Comparison of ENCODE assay signal across 18 mouse cellular contexts in the genomic region with DNA sequence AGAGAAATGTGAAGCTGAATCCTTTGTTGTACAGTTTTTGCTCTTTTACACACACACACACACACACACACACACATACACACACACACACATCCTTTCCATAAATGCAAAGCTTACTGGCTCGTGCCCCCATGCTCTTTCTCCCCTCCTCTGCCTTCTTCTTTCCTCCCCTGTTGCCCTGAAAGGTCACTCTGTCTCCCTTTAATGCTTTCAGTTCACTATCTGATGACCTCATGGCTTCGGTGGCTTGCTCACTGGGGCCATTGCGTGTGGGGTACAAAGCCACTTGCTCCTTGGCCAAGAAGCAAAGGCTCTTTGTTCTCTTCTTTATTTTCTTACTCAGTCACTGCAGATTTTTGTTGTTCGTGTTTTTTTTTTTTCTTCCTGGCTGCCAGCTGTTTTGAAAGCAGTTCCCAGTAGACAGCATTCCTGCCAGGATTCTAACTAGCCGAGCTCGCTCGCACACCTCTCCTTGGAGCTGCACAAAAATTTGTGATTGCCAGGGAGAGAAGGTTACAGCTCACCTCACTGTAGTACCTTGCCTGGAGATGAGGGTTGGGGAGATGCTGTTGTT. TPM values are rescaled to one million over a fixed set of nuclear protein-coding genes. Genes with fewer than 3 reads are reported as not detected.
DNase-seq lines count a peak whose midpoint lies in the region; ATAC-seq and TF ChIP-seq lines count a peak whose summit lies in the region.
"Had no signal": no experiment of that assay in that cellular context is flagged by ENCODE, and none has a peak within 500 bp of the region (broad histone marks: within the 10 kb centered on the region; RNA-seq: fewer than 3 reads in every experiment).

No protein-coding gene starts in this region.

- peaks cover 31% of the 10 kb centered on the region for H3K36me3 ChIP-seq in forebrain, embryonic 10.5 days (replicated peaks)
- no peaks in the 10 kb centered on the region for H3K36me3 ChIP-seq in forebrain, embryonic 13.5 days (ENCODE audit: poor library complexity, severe bottlenecking)
- H3K36me3 ChIP-seq in embryonic facial prominence, embryonic 10.5 days (replicated peaks), result peaks cover 49% of the 10 kb centered on the region
- H3K36me3 ChIP-seq in limb, embryonic 11.5 days (ENCODE audit: control insufficient read depth, insufficient read depth, low read length), result no peaks in the 10 kb centered on the region; the same call in 1 of the 2 replicates
- H3K36me3 ChIP-seq in thymus, adult 2 months (ENCODE audit: control insufficient read depth, insufficient read depth, low read length), result peaks cover 9% of the 10 kb centered on the region

- H3K4me1 ChIP-seq in forebrain, embryonic 10.5 days, result peaks cover 30% of the 10 kb centered on the region
- H3K4me1 ChIP-seq in forebrain, embryonic 13.5 days, result peaks cover 10% of the 10 kb centered on the region
- peaks cover 23% of the 10 kb centered on the region for H3K4me1 ChIP-seq in embryonic facial prominence, embryonic 10.5 days
- peaks cover 2% of the 10 kb centered on the region; the same call in 1 of the 2 replicates for H3K4me1 ChIP-seq in limb, embryonic 11.5 days (ENCODE audit: control insufficient read depth, insufficient read depth, low read length)
- H3K4me1 ChIP-seq in thymus, adult 2 months (replicated peaks; ENCODE audit: control insufficient read depth, insufficient read depth, low read length), result no peaks in the 10 kb centered on the region

- no peak for ATAC-seq in forebrain, embryonic 13.5 days
- no peak for ATAC-seq in limb, embryonic 11.5 days (ENCODE audit: insufficient number of reproducible peaks, low FRiP score, low TSS enrichment, low read depth)
- ATAC-seq in erythroblast, adult 5-6 weeks (replicated peaks; ENCODE audit: low FRiP score, poor library complexity, severe bottlenecking), result no peak
- ATAC-seq: inflammation-experienced regulatory T-cells, adult 6 months had no signal

- peaks cover 3% of the 10 kb centered on the region; the same call in 1 of the 2 replicates for H3K9me3 ChIP-seq in forebrain, embryonic 10.5 days
- H3K9me3 ChIP-seq in forebrain, embryonic 13.5 days (replicated peaks), result no peaks in the 10 kb centered on the region
- H3K9me3 ChIP-seq in embryonic facial prominence, embryonic 10.5 days, result no peaks in the 10 kb centered on the region
- no peaks in the 10 kb centered on the region for H3K9me3 ChIP-seq in limb, embryonic 11.5 days (ENCODE audit: control insufficient read depth, low read length)

- H3K9ac ChIP-seq in forebrain, embryonic 13.5 days, result no peak overlapping the region
- H3K9ac ChIP-seq in limb, embryonic 11.5 days (ENCODE audit: low read length), result no peak overlapping the region

- WGBS in forebrain, embryonic 10.5 days, result 33% methylated on average over 7 of the region's 7 CpGs
- 13% methylated on average over 7 of the region's 7 CpGs for WGBS in forebrain, embryonic 13.5 days
- WGBS in embryonic facial prominence, embryonic 10.5 days, result 23% methylated on average over 7 of the region's 7 CpGs
- WGBS in limb, embryonic 11.5 days, result 44% methylated on average over 7 of the region's 7 CpGs
- 90% methylated on average over 7 of the region's 7 CpGs for WGBS in thymus, adult 2 months

- H3K4me2 ChIP-seq in forebrain, embryonic 13.5 days, result no peak overlapping the region
- no peak overlapping the region for H3K4me2 ChIP-seq in limb, embryonic 11.5 days (ENCODE audit: low read depth, severe bottlenecking)
- H3K4me2 ChIP-seq: liver, embryonic 11.5 days had no signal

- TF ChIP-seq CTCF in thymus, adult 2 months (IDR thresholded peaks at IDR 0.05; ENCODE audit: borderline replicate concordance, control insufficient read depth, extremely low read depth, insufficient read depth, low read length, poor library complexity), result no peak

- H3K27me3 ChIP-seq in forebrain, embryonic 10.5 days (ENCODE audit: poor library complexity, severe bottlenecking), result no peaks in the 10 kb centered on the region
- no peaks in the 10 kb centered on the region for H3K27me3 ChIP-seq in forebrain, embryonic 13.5 days
- H3K27me3 ChIP-seq in embryonic facial prominence, embryonic 10.5 days (replicated peaks; ENCODE audit: low read depth, poor library complexity, severe bottlenecking), result no peaks in the 10 kb centered on the region
- no peaks in the 10 kb centered on the region for H3K27me3 ChIP-seq in limb, embryonic 11.5 days (ENCODE audit: control insufficient read depth, insufficient read depth, low read length)
- H3K27me3 ChIP-seq in thymus, adult 2 months (ENCODE audit: control insufficient read depth, insufficient read depth, low read length), result no peaks in the 10 kb centered on the region

- DNase-seq in forebrain, embryonic 10.5 days (ENCODE audit: extremely low spot score, low spot score), result no peak
- peak; percentile 25 for DNase-seq in Muller cell, postnatal 12 days (ENCODE audit: inconsistent ontology term)
- DNase-seq in embryonic facial prominence, embryonic 10.5 days (ENCODE audit: low spot score), result peak; percentile 50
- DNase-seq in limb, embryonic 11.5 days (ENCODE audit: low spot score), result no peak
- no peak for DNase-seq in right cerebral cortex, postnatal 14 days
- DNase-seq in thymus, adult 2 months, result no peak
- DNase-seq: adrenal gland, postnatal 25 days; cerebellum, adult 2 months; kidney, postnatal 14 days had no signal

- TF ChIP-seq POLR2A in thymus, adult 2 months (IDR thresholded peaks at IDR 0.05; ENCODE audit: control insufficient read depth, extremely low read depth, insufficient read depth, low read length, poor library complexity), result no peak

- peak overlapping the region; percentile 81 for H3K27ac ChIP-seq in forebrain, embryonic 10.5 days
- H3K27ac ChIP-seq in forebrain, embryonic 13.5 days, result no peak overlapping the region
- H3K27ac ChIP-seq in embryonic facial prominence, embryonic 10.5 days (replicated peaks), result peak overlapping the region; percentile 88
- peak overlapping the region; percentile 9; the same call in 1 of the 2 replicates for H3K27ac ChIP-seq in limb, embryonic 11.5 days (replicated peaks; ENCODE audit: low read depth, low read length)
- no peak overlapping the region for H3K27ac ChIP-seq in thymus, adult 2 months (ENCODE audit: control insufficient read depth, insufficient read depth, low read length)
- H3K27ac ChIP-seq: macrophage had no signal

- no peak overlapping the region for H3K4me3 ChIP-seq in forebrain, embryonic 10.5 days
- no peak overlapping the region for H3K4me3 ChIP-seq in forebrain, embryonic 13.5 days
- H3K4me3 ChIP-seq in embryonic facial prominence, embryonic 10.5 days, result no peak overlapping the region
- H3K4me3 ChIP-seq in limb, embryonic 11.5 days (ENCODE audit: low read depth, low read length), result no peak overlapping the region
- no peak overlapping the region for H3K4me3 ChIP-seq in thymus, adult 2 months (ENCODE audit: control insufficient read depth, insufficient read depth, low read length)

RNA-seq across cellular contexts. Expression of a gene that starts 11.7 kb away (rescaled TPM):
- polyA plus RNA-seq in forebrain, embryonic 10.5 days (2016; fragmentation: Nextera tagmentation; extraction: Ambion mirVana), result 9.1 and 9.5 TPM in 2 replicates
- 4.4 and 4.7 TPM in 2 replicates for polyA plus RNA-seq in forebrain, embryonic 13.5 days (2015; fragmentation: Nextera tagmentation; extraction: Ambion mirVana)
- 10.2 and 10.6 TPM in 2 replicates for polyA plus RNA-seq in embryonic facial prominence, embryonic 10.5 days (2016; fragmentation: Nextera tagmentation; extraction: Ambion mirVana)
- 10.4 and 10.8 TPM in 2 replicates for polyA plus RNA-seq in limb, embryonic 11.5 days (2014; fragmentation: Nextera tagmentation; extraction: Ambion mirVana)
- 5.0 and 15.3 TPM in 2 replicates for total RNA-seq in erythroblast, adult 5-6 weeks (2015; ENCODE audit: low replicate concordance)
- total RNA-seq in erythroblast, adult 5-6 weeks (2017; ENCODE audit: low replicate concordance), result 1.5 and 2.6 TPM in 2 replicates
- polyA plus RNA-seq in thymus, adult 2 months (2012; rRNA removed), result 15.7 and 20.9 TPM in 2 replicates

RNA-seq across cellular contexts. Expression of a gene that starts 25.7 kb away (rescaled TPM):
- 234 and 239 TPM in 2 replicates for polyA plus RNA-seq in forebrain, embryonic 10.5 days (2016; fragmentation: Nextera tagmentation; extraction: Ambion mirVana)
- 444 and 467 TPM in 2 replicates for polyA plus RNA-seq in forebrain, embryonic 13.5 days (2015; fragmentation: Nextera tagmentation; extraction: Ambion mirVana)
- 244 and 267 TPM in 2 replicates for polyA plus RNA-seq in embryonic facial prominence, embryonic 10.5 days (2016; fragmentation: Nextera tagmentation; extraction: Ambion mirVana)
- 277 and 294 TPM in 2 replicates for polyA plus RNA-seq in limb, embryonic 11.5 days (2014; fragmentation: Nextera tagmentation; extraction: Ambion mirVana)
- 39.6 and 49.7 TPM in 2 replicates for total RNA-seq in erythroblast, adult 5-6 weeks (2015; ENCODE audit: low replicate concordance)
- total RNA-seq in erythroblast, adult 5-6 weeks (2017; ENCODE audit: low replicate concordance), result 31.0 and 43.5 TPM in 2 replicates
- 39.4 and 41.5 TPM in 2 replicates for polyA plus RNA-seq in thymus, adult 2 months (2012; rRNA removed)

RNA-seq across cellular contexts. Expression of a gene that starts 34.8 kb away (rescaled TPM):
- not detected in 2 replicates for polyA plus RNA-seq in forebrain, embryonic 10.5 days (2016; fragmentation: Nextera tagmentation; extraction: Ambion mirVana)
- not detected in 2 replicates for polyA plus RNA-seq in forebrain, embryonic 13.5 days (2015; fragmentation: Nextera tagmentation; extraction: Ambion mirVana)
- polyA plus RNA-seq in embryonic facial prominence, embryonic 10.5 days (2016; fragmentation: Nextera tagmentation; extraction: Ambion mirVana), result not detected in 2 replicates
- not detected in 2 replicates for polyA plus RNA-seq in limb, embryonic 11.5 days (2014; fragmentation: Nextera tagmentation; extraction: Ambion mirVana)
- not detected in 2 replicates for total RNA-seq in erythroblast, adult 5-6 weeks (2015; ENCODE audit: low replicate concordance)
- not detected in 2 replicates for total RNA-seq in erythroblast, adult 5-6 weeks (2017; ENCODE audit: low replicate concordance)
- polyA plus RNA-seq in thymus, adult 2 months (2012; rRNA removed), result not detected in 2 replicates
- total RNA-seq: adrenal gland, postnatal 25 days; gastrocnemius, adult 8-10 months; MEL had no signal
- polyA plus RNA-seq: C2C12; cerebellum, adult 2 months; heart, embryonic 14.5 days; inflammation-experienced regulatory T-cells, adult 6 months; liver, embryonic 11.5 days; macrophage had no signal

RNA-seq across cellular contexts. Expression of a gene that starts 51.9 kb away (rescaled TPM):
- polyA plus RNA-seq in forebrain, embryonic 10.5 days (2016; fragmentation: Nextera tagmentation; extraction: Ambion mirVana), result not detected in 2 replicates
- polyA plus RNA-seq in forebrain, embryonic 13.5 days (2015; fragmentation: Nextera tagmentation; extraction: Ambion mirVana), result not detected in 2 replicates
- not detected in 2 replicates for polyA plus RNA-seq in embryonic facial prominence, embryonic 10.5 days (2016; fragmentation: Nextera tagmentation; extraction: Ambion mirVana)
- not detected in 2 replicates for polyA plus RNA-seq in limb, embryonic 11.5 days (2014; fragmentation: Nextera tagmentation; extraction: Ambion mirVana)
- not detected in 2 replicates for total RNA-seq in erythroblast, adult 5-6 weeks (2015; ENCODE audit: low replicate concordance)
- total RNA-seq in erythroblast, adult 5-6 weeks (2017; ENCODE audit: low replicate concordance), result not detected in 2 replicates
- 0.28 TPM in 1 of 2 replicates, not detected in the other for polyA plus RNA-seq in thymus, adult 2 months (2012; rRNA removed)
- total RNA-seq: adrenal gland, postnatal 25 days; gastrocnemius, adult 8-10 months; MEL had no signal
- polyA plus RNA-seq: C2C12; cerebellum, adult 2 months; heart, embryonic 14.5 days; inflammation-experienced regulatory T-cells, adult 6 months; liver, embryonic 11.5 days; macrophage had no signal

Comparison
In these comparisons a context has a peak if more than half of its experiments do, and no peak if none do; other contexts are left out.
1. H3K27ac ChIP-seq: peak in forebrain, embryonic 10.5 days (single experiment), embryonic facial prominence, embryonic 10.5 days (single experiment) and limb, embryonic 11.5 days (single experiment); none in forebrain, embryonic 13.5 days (single experiment) and thymus, adult 2 months (single experiment).
2. DNase-seq: peak in Muller cell, postnatal 12 days (single experiment) and embryonic facial prominence, embryonic 10.5 days (single experiment); none in forebrain, embryonic 10.5 days (single experiment), limb, embryonic 11.5 days (single experiment), right cerebral cortex, postnatal 14 days (single experiment) and thymus, adult 2 months (single experiment).